Mouse (Mus musculus): Measurements from ENCODE around the gene Mast3.

DNA sequence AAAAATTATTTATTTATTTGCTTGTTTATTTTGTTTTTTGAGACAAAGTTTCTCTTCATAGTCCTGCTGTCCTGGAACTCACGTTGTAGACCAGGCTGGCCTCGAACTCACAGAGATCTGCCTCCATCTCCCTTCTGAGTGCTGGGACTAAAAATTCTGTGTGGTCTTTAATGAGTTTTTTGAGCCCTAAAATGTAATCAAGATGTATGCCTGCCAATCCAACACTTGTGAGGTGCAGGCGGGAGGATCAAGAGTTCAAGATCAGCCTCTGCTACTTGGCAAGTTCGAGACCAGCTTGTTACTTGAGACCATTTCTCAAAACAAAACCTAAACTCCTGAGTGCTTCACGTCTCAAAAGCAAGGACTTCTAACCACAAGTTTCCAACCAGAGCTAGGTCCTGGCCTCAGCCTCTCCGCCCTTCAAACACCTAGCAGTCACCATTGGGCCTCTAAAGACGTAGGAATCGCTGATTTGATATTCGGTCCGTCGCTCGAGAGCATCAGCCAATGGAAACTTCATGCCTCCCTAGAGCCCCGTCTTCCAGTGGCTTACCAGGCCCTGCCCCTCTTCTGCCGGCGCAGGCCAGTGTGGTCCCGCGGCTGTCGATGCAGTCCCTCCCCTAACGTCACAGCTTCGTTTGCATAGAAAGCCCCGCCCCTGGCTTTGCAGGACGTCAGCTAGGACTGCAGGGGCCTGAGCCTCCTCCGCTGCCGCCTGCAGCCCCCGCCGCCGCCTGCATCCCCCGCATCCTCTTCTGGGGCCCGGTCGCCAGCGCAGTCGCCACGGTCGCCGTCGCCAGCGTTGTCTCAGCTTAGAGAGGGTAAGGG is 50.6 kb downstream of the Mast3 start, which contains the start of gene Rab3a:
- no peak for TF ChIP-seq GATA1 (IDR thresholded peaks at IDR 0.05; ENCODE audit: borderline replicate concordance, low read length)
- no peak for TF ChIP-seq FLI1 (IDR thresholded peaks at IDR 0.05; ENCODE audit: low read length)

All from megakaryocyte, embryonic 14.5 days (primary cell).